In the genomic region with DNA sequence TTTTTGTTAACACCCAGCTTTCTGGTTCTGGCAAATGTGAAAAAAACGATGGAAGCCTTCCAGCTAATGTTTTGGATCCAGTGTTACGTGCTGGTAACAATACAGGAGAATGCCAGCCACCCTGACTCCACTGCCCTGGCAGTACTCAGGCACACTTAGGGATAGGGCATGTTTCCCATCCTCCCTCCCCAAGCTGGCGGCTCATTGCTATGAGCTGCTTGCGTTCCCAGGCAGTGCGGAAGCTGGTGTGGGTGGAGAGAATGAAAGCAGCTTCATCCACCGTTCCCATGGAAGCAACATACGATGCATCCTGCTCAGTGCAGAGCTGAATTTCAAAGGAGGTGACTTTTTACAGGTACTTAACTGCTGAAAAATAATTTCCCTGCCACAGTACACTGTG, we compare ENCODE assay signal across 1 mouse cellular context.
TF ChIP-seq lines count a peak whose summit lies in the region.

No protein-coding gene starts in this region.

TF ChIP-seq in CH12.LX, 34 proteins besides CTCF, POLR2A, EP300 and RAD21 (continued from another document):
- TF ChIP-seq TBP (conservative IDR thresholded peaks at IDR 0.05; ENCODE audit: low read depth, low read length): no peak
